Mouse (Mus musculus): ENCODE results near the gene Bfsp2.

DNA sequence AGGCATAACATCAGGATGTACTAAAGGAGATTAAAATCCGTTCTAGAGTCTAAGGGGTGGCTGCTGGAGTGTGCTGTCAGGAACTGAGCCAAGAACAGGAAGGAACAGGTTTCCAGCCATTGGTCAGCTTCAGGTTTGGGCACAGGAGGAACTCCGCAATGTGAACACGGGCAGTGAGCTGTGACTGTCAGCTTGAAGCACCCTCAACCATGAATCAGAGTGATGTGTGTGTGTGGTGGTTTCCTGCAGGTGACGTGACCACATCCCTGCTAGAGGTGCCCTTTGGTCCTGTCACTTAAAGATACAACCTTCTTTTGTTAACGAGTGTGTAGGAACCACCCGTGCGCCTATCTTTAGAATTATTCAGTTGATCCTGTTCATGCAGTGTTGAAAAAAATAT, 31.1 kb downstream of the Bfsp2 start:
- TF ChIP-seq CTCF (IDR thresholded peaks at IDR 0.05; ENCODE audit: low read depth, low read length), result no peak
- TF ChIP-seq POLR2A (IDR thresholded peaks at IDR 0.05; ENCODE audit: borderline replicate concordance, low read depth, low read length), result no peak

All from bone marrow macrophage, adult 2 months (primary cell).